Mouse (Mus musculus) intestine, embryonic 16.5 days (tissue): Measurements from ENCODE around the gene Gja4. TPM values are rescaled to one million over a fixed set of nuclear protein-coding genes. Genes with fewer than 3 reads are reported as not detected.

Experiments
- ATAC-seq: fragments of 200-750 bp; cut with Nextera tagmentation; 2 replicates; pipeline ENCODE4 v1.8.0; 2017; ENCODE audit warnings: moderate TSS enrichment, moderate library complexity
- H3K27ac ChIP-seq: fragments of 300-500 bp; sonication (generic); 2 replicates; pipeline ENCODE4 v1.5.1; 2014; ENCODE audit warnings: mild to moderate bottlenecking, low read length
- H3K27me3 ChIP-seq: fragments of 300-500 bp; sonication (generic); replicated peaks from 2 replicates; pipeline ENCODE4 v1.6.1; 2014; ENCODE audit warnings: low read length, control low read depth, mixed read lengths; ENCODE audit not compliant: control insufficient read depth, insufficient read depth
- H3K36me3 ChIP-seq: fragments of 300-500 bp; sonication (generic); 2 replicates; pipeline ENCODE4 v1.6.1; 2014; ENCODE audit warnings: low read length, control low read depth; ENCODE audit not compliant: control insufficient read depth, insufficient read depth
- H3K4me1 ChIP-seq: fragments of 300-500 bp; sonication (generic); 2 replicates; pipeline ENCODE4 v1.6.1; 2014; ENCODE audit warnings: low read length, control low read depth, mixed read lengths; ENCODE audit not compliant: control insufficient read depth, insufficient read depth
- H3K4me2 ChIP-seq: fragments of 300-500 bp; sonication (generic); 2 replicates; pipeline ENCODE4 v1.6.1; 2014; ENCODE audit warnings: low read depth, low read length, control low read depth
- H3K4me3 ChIP-seq: fragments of 300-500 bp; sonication (generic); 2 replicates; pipeline ENCODE4 v1.5.1; 2014; ENCODE audit warnings: mild to moderate bottlenecking, low read length
- H3K9ac ChIP-seq: fragments of 300-500 bp; sonication (generic); 2 replicates; pipeline ENCODE4 v1.6.1; 2014; ENCODE audit warnings: low read depth, low read length
- H3K9me3 ChIP-seq: fragments of 300-500 bp; sonication (generic); 2 replicates; pipeline ENCODE4 v1.6.1; 2016; ENCODE audit warnings: low read length, control low read depth; ENCODE audit not compliant: control insufficient read depth
- WGBS: fragments of 180-500 bp; shearing (Covaris S2); extraction: QIAGEN DNeasy Blood & Tissue Kit; methylation state at CpG from one replicate; pipeline ENCODE4 v1.1.7; 2014; 5-methylcytosine and 5-hydroxymethylcytosine counted together
- polyA plus RNA-seq: library from polyadenylated mRNA; unstranded; fragments of >200 nt; fragmentation: Nextera tagmentation; extraction: Ambion mirVana; gene quantifications from 2 replicates; pipeline ENCODE4 v1.2.1, GENCODE M21; 2015

The Gja4 gene
- polyA plus RNA-seq, 1 experiment from 2014 or later = 17.9 TPM

DNA sequence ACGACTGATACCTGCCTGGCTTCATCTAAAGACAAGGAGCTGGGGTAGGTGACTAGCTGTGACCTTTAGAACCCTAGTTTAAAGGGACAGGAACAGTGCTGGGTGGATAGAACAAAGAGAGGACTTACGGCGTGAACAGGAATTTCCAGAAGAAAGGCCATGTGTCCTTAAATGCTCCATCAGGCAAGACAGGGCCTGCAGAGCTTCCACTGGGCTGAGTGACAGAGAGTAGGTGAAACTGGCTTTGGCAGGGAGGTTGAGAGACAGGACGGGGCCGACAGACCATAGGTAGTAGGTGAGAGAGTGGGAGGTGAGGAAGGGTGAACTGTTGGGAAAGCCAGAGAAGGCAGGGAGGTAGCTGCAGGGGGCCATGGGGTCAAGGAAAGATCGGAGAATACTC, 27.5 kb upstream of the Gja4 start:
- no peak for ATAC-seq
- H3K9ac ChIP-seq = no peak overlapping the region

GRCm38 (mm10) chr4:127337668-127338067, 23.8 kb upstream of the Gja4 start:
- H3K4me2 ChIP-seq = no peak overlapping the region
- WGBS = 81% methylated on average over 5 of the region's 5 CpGs
- H3K9ac ChIP-seq = no peak overlapping the region
- H3K27ac ChIP-seq = no peak overlapping the region
- H3K27me3 ChIP-seq = no peaks in the 10 kb centered on the region; the same call in 1 of the 2 replicates
- H3K4me1 ChIP-seq = no peaks in the 10 kb centered on the region
- no peaks in the 10 kb centered on the region for H3K36me3 ChIP-seq
- no peaks in the 10 kb centered on the region for H3K9me3 ChIP-seq
- H3K4me3 ChIP-seq = no peak overlapping the region
- ATAC-seq = no peak

More for the DNA sequence above, 27.5 kb upstream of the Gja4 start:
- no peaks in the 10 kb centered on the region for H3K36me3 ChIP-seq
- no peaks in the 10 kb centered on the region for H3K9me3 ChIP-seq
- H3K27me3 ChIP-seq = no peaks in the 10 kb centered on the region
- H3K4me2 ChIP-seq = no peak overlapping the region
- H3K4me3 ChIP-seq = no peak overlapping the region
- no peaks in the 10 kb centered on the region for H3K4me1 ChIP-seq
- 47% methylated on average over 6 of the region's 6 CpGs for WGBS
- H3K27ac ChIP-seq = no peak overlapping the region

- H3K4me2 ChIP-seq = no peak overlapping the region
- whole genome bisulfite sequencing = 39% methylated on average over 5 of the region's 5 CpGs
- no peaks in the 10 kb centered on the region for H3K9me3 ChIP-seq
- peaks cover 6% of the 10 kb centered on the region; the same call in 1 of the 2 replicates for H3K4me1 ChIP-seq
- H3K9ac ChIP-seq = no peak overlapping the region
- H3K27ac ChIP-seq = no peak overlapping the region
- no peaks in the 10 kb centered on the region for H3K36me3 ChIP-seq
- H3K4me3 ChIP-seq = no peak overlapping the region
- ATAC-seq = no peak
- H3K27me3 ChIP-seq = peaks cover 19% of the 10 kb centered on the region
These were observed 21.1 kb upstream of the Gja4 start for GRCm38 (mm10) chr4:127334870-127335504.

DNA sequence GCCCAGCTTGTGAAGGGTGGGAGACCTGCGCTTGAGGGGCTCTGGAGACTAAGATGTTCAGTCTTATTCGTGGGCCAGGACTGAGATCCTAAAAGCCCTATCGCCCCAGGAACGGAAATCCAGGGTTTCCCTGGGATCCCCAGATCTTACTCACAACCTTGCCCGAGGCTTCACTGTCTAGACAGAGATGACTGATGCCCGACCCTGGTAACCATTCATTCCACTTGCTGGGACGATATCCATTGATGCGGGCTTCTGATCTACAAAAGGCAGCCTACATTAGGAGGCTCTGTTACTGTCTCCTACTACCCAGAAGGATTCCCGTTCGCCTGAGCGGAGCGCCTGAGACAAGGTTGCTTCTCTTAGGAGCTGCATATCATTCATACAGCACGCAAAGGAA, 17.3 kb upstream of the Gja4 start:
- Histone ChIP-seq H3K4me2 (no peak overlapping the region), H3K36me3 (no peaks in the 10 kb centered on the region), H3K9me3 (no peaks in the 10 kb centered on the region), H3K27ac (no peak overlapping the region), H3K9ac (no peak overlapping the region), H3K4me3 (no peak overlapping the region), H3K27me3 (peaks cover 28% of the 10 kb centered on the region), H3K4me1 (peaks cover 11% of the 10 kb centered on the region)
- ATAC-seq = no peak
- WGBS = 31% methylated on average over 13 of the region's 13 CpGs

- Histone ChIP-seq H3K9ac (peak within 1 kb of the TSS; percentile 46), H3K4me3 (peak within 1 kb of the TSS; percentile 38), H3K4me1 (peaks cover 11% of the 10 kb centered on the region), H3K36me3 (no peaks in the 10 kb centered on the region), H3K9me3 (no peaks in the 10 kb centered on the region), H3K27me3 (peaks cover 28% of the 10 kb centered on the region), H3K27ac (no peak within 1 kb of the TSS), H3K4me2 (peak within 1 kb of the TSS; percentile 58)
- 2% methylated on average over 49 of the region's 49 CpGs for WGBS
- ATAC-seq = peak; percentile 38
These were observed 16.6 kb upstream of the Gja4 start, which contains the start of gene Gjb3 for GRCm38 (mm10) chr4:127330181-127331100. Gjb3 (minus strand) TSS chr4:127330844.

- H3K27me3 ChIP-seq = peaks cover 28% of the 10 kb centered on the region
- H3K36me3 ChIP-seq = no peaks in the 10 kb centered on the region
- H3K9ac ChIP-seq = peak overlapping the region; percentile 46; the same call in 1 of the 2 replicates
- ATAC-seq = peak; percentile 23
- no peaks in the 10 kb centered on the region for H3K9me3 ChIP-seq
- peak overlapping the region; percentile 58 for H3K4me2 ChIP-seq
- peak overlapping the region; percentile 38 for H3K4me3 ChIP-seq
- under 1% methylated on average over 13 of the region's 13 CpGs for WGBS
- H3K4me1 ChIP-seq = peaks cover 11% of the 10 kb centered on the region
- no peak overlapping the region for H3K27ac ChIP-seq
These were observed 15.9 kb upstream of the Gja4 start for GRCm38 (mm10) chr4:127329751-127330150.

DNA sequence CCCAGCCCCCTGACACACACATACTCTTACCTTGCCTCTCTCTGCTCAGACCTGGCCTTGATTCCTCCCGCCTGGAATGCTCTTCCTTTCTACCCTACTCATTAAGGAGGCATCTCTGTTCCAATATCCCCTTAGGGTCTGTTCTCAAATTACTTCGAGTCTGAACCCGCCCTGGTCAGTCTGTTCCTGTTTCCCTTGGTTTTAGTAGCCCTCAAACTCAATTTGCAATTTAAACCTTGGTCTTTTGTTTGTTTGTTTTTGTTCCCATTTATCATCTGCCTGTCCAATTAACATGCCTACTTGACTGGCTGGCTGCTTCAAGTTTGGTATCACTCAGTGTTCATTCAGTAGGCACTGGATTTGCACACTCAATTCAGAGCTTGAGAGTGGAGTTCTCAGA, 15.2 kb upstream of the Gja4 start:
- H3K9me3 ChIP-seq = no peaks in the 10 kb centered on the region
- WGBS = 23% methylated on average over 3 of the region's 3 CpGs
- H3K27me3 ChIP-seq = peaks cover 28% of the 10 kb centered on the region
- H3K27ac ChIP-seq = no peak overlapping the region
- ATAC-seq = no peak
- H3K9ac ChIP-seq = no peak overlapping the region
- H3K4me2 ChIP-seq = 0 out of 2 replicates have a peak overlapping the region, but pooled peaks have one; percentile 7
- H3K4me1 ChIP-seq = peaks cover 11% of the 10 kb centered on the region
- no peak overlapping the region for H3K4me3 ChIP-seq
- H3K36me3 ChIP-seq = no peaks in the 10 kb centered on the region

DNA sequence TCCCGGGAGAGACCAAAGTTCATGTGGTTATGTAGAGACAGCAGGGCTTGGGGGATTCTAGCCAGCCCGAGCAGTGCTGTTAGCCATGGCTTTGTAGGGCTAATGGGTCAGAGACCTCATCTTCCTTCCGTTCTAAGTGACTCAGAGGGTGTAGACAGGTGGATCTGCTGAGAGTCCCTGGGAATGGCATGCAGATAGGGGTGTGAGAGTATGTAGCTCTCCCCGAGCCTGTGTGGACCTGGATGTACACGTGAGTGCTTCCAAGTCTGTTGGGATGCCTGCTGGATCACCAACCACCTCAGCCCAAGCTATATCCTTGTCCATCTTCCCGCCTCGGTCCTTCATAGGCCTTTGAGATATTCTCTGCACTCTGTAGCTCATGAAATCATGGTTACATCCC, 14.5 kb upstream of the Gja4 start:
- Histone ChIP-seq H3K27ac (no peak overlapping the region), H3K4me3 (no peak overlapping the region), H3K27me3 (peaks cover 28% of the 10 kb centered on the region), H3K4me2 (no peak overlapping the region), H3K9ac (no peak overlapping the region), H3K9me3 (no peaks in the 10 kb centered on the region), H3K4me1 (peaks cover 11% of the 10 kb centered on the region), H3K36me3 (no peaks in the 10 kb centered on the region)
- ATAC-seq = no peak
- 65% methylated on average over 7 of the region's 7 CpGs for WGBS

DNA sequence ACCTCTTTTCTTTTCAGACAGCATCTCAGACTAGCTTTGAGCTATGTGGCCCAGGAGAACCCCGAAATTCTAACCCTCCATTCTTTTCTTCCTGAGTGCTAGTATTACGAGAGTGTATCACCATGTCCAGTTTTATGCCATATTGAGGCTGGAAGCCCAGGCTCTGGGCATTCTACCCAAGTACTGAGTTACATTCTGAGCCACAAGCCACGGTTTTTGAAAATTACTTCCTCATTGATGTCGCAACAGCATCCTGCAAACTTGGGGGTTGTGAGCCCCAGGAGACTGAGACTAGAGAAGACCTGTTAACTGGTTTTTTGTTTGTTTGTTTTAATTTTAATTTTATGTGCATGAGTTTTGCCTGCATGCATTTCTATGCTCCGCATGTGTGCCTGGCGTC, 13.9 kb upstream of the Gja4 start:
- Histone ChIP-seq H3K27ac (peak overlapping the region; percentile 14; the same call in 1 of the 2 replicates), H3K9ac (no peak overlapping the region), H3K4me2 (no peak overlapping the region), H3K27me3 (peaks cover 28% of the 10 kb centered on the region), H3K4me1 (peaks cover 11% of the 10 kb centered on the region), H3K9me3 (no peaks in the 10 kb centered on the region), H3K4me3 (no peak overlapping the region), H3K36me3 (no peaks in the 10 kb centered on the region)
- 65% methylated on average over 6 of the region's 6 CpGs for WGBS
- no peak for ATAC-seq
